In genomic region chr16:90282620-90283265, GRCm38 (mm10) we compare ENCODE assay signal across 7 mouse cellular contexts. TPM values are rescaled to one million over a fixed set of nuclear protein-coding genes. Genes with fewer than 3 reads are reported as not detected.
DNase-seq lines count a peak whose midpoint lies in the region; ATAC-seq and TF ChIP-seq lines count a peak whose summit lies in the region.

No protein-coding gene starts in this region.

- DNase-seq in thymus, adult 2 months = no peak
- DNase-seq in thymus, postnatal 10 days (ENCODE audit: low spot score in 2 of 2) = no peak
- no peak for DNase-seq in forebrain, embryonic 11.5 days (ENCODE audit: low spot score)
- no peak for DNase-seq in liver, embryonic 13.5 days
- no peak for DNase-seq in left cerebral cortex, adult 8-10 months (ENCODE audit: low spot score in 2 of 2)
- DNase-seq in right cerebral cortex, postnatal 14 days = no peak

- TF ChIP-seq CTCF in thymus, adult 2 months (IDR thresholded peaks at IDR 0.05; ENCODE audit: borderline replicate concordance, control insufficient read depth, extremely low read depth, insufficient read depth, low read length, poor library complexity) = no peak

- H3K4me2 ChIP-seq in forebrain, embryonic 11.5 days (ENCODE audit: low read depth, low read length, severe bottlenecking) = peak overlapping the region; percentile 74
- H3K4me2 ChIP-seq in liver, embryonic 13.5 days = peak overlapping the region; percentile 96
- H3K4me2 ChIP-seq in stomach, embryonic 16.5 days (ENCODE audit: low read depth, low read length) = peak overlapping the region; percentile 95

- H3K4me3 ChIP-seq in thymus, adult 2 months (ENCODE audit: control insufficient read depth, insufficient read depth, low read length) = peak overlapping the region; percentile 80
- peak overlapping the region; percentile 99 for H3K4me3 ChIP-seq in forebrain, embryonic 11.5 days (ENCODE audit: low read depth, low read length)
- peak overlapping the region; percentile 99 for H3K4me3 ChIP-seq in liver, embryonic 13.5 days (replicated peaks)
- H3K4me3 ChIP-seq in stomach, embryonic 16.5 days (replicated peaks; ENCODE audit: low read length) = peak overlapping the region; percentile 100

- TF ChIP-seq POLR2A in thymus, adult 2 months (IDR thresholded peaks at IDR 0.05; ENCODE audit: control insufficient read depth, extremely low read depth, insufficient read depth, low read length, poor library complexity) = no peak

- H3K27ac ChIP-seq in thymus, adult 2 months (ENCODE audit: control insufficient read depth, insufficient read depth, low read length) = no peak overlapping the region
- peak overlapping the region; percentile 93 for H3K27ac ChIP-seq in forebrain, embryonic 11.5 days (ENCODE audit: low read depth, low read length)
- peak overlapping the region; percentile 93 for H3K27ac ChIP-seq in liver, embryonic 13.5 days
- peak overlapping the region; percentile 94; the same call in 1 of the 2 replicates for H3K27ac ChIP-seq in stomach, embryonic 16.5 days (ENCODE audit: low read length)

- 30% methylated on average over 14 of the region's 14 CpGs for WGBS in thymus, adult 2 months
- WGBS in forebrain, embryonic 11.5 days = 32% methylated on average over 14 of the region's 14 CpGs
- WGBS in liver, embryonic 13.5 days (ENCODE audit: insufficient replicate concordance) = 24% methylated on average over 14 of the region's 14 CpGs
- WGBS in stomach, embryonic 16.5 days = 32% methylated on average over 14 of the region's 14 CpGs

- no peaks in the 10 kb centered on the region for H3K36me3 ChIP-seq in thymus, adult 2 months (ENCODE audit: control insufficient read depth, insufficient read depth, low read length)
- H3K36me3 ChIP-seq in forebrain, embryonic 11.5 days (ENCODE audit: control insufficient read depth, insufficient read depth, low read length) = no peaks in the 10 kb centered on the region; the same call in 1 of the 2 replicates
- peaks cover 7% of the 10 kb centered on the region; the same call in 1 of the 2 replicates for H3K36me3 ChIP-seq in liver, embryonic 13.5 days
- H3K36me3 ChIP-seq in stomach, embryonic 16.5 days (ENCODE audit: control insufficient read depth, insufficient read depth, low read length) = no peaks in the 10 kb centered on the region

- peaks cover 18% of the 10 kb centered on the region for H3K4me1 ChIP-seq in thymus, adult 2 months (replicated peaks; ENCODE audit: control insufficient read depth, insufficient read depth, low read length)
- H3K4me1 ChIP-seq in forebrain, embryonic 11.5 days (replicated peaks; ENCODE audit: control insufficient read depth, insufficient read depth, low read length) = peaks cover 6% of the 10 kb centered on the region
- peaks cover 65% of the 10 kb centered on the region for H3K4me1 ChIP-seq in liver, embryonic 13.5 days (replicated peaks)
- H3K4me1 ChIP-seq in stomach, embryonic 16.5 days (ENCODE audit: control insufficient read depth, insufficient read depth, low read length) = peaks cover 26% of the 10 kb centered on the region

- no peaks in the 10 kb centered on the region for H3K9me3 ChIP-seq in forebrain, embryonic 11.5 days (ENCODE audit: control insufficient read depth, low read length)
- no peaks in the 10 kb centered on the region for H3K9me3 ChIP-seq in liver, embryonic 13.5 days (replicated peaks)
- no peaks in the 10 kb centered on the region for H3K9me3 ChIP-seq in stomach, embryonic 16.5 days (replicated peaks; ENCODE audit: control insufficient read depth, low read length)

- no peaks in the 10 kb centered on the region for H3K27me3 ChIP-seq in thymus, adult 2 months (ENCODE audit: control insufficient read depth, insufficient read depth, low read length)
- H3K27me3 ChIP-seq in forebrain, embryonic 11.5 days (ENCODE audit: control insufficient read depth, insufficient read depth, low read length) = no peaks in the 10 kb centered on the region
- no peaks in the 10 kb centered on the region for H3K27me3 ChIP-seq in liver, embryonic 13.5 days
- no peaks in the 10 kb centered on the region for H3K27me3 ChIP-seq in stomach, embryonic 16.5 days (ENCODE audit: control insufficient read depth, insufficient read depth, low read length)

- no peak for ATAC-seq in forebrain, embryonic 11.5 days (replicated peaks; ENCODE audit: low FRiP score)
- no peak for ATAC-seq in liver, embryonic 13.5 days (ENCODE audit: low read depth)
- ATAC-seq in stomach, embryonic 16.5 days (ENCODE audit: insufficient read depth, low FRiP score) = no peak

- peak overlapping the region; percentile 98 for H3K9ac ChIP-seq in forebrain, embryonic 11.5 days (ENCODE audit: low read length)
- peak overlapping the region; percentile 98 for H3K9ac ChIP-seq in liver, embryonic 13.5 days
- peak overlapping the region; percentile 99 for H3K9ac ChIP-seq in stomach, embryonic 16.5 days (ENCODE audit: low read length)

RNA-seq across cellular contexts. Expression of gene Scaf4, which starts 1.6 kb away (rescaled TPM):
- 110 and 125 TPM in 2 replicates for polyA plus RNA-seq in thymus, adult 2 months (2012; rRNA removed)
- polyA plus RNA-seq in forebrain, embryonic 11.5 days (2014; fragmentation: Nextera tagmentation; extraction: Ambion mirVana) = 43.0 and 43.3 TPM in 2 replicates
- 9.8 and 13.0 TPM in 2 replicates for polyA plus RNA-seq in liver, embryonic 13.5 days (2015; fragmentation: Nextera tagmentation; extraction: Ambion mirVana)
- 12.8 and 15.1 TPM in 2 replicates for polyA plus RNA-seq in stomach, embryonic 16.5 days (2015; fragmentation: Nextera tagmentation; extraction: Ambion mirVana)
- total RNA-seq in left cerebral cortex, adult 8-10 months (2022) = 10 to 100 TPM; 39.0 to 52.6 (median 47.0) TPM
